Mouse (Mus musculus): ENCODE data around the gene Tnfrsf21. TPM values are rescaled to one million over a fixed set of nuclear protein-coding genes. Genes with fewer than 3 reads are reported as not detected.

The Tnfrsf21 gene
- polyA plus RNA-seq (2014; fragmentation: Nextera tagmentation; extraction: Ambion mirVana) = 45.3 and 58.8 TPM in 2 replicates

DNA sequence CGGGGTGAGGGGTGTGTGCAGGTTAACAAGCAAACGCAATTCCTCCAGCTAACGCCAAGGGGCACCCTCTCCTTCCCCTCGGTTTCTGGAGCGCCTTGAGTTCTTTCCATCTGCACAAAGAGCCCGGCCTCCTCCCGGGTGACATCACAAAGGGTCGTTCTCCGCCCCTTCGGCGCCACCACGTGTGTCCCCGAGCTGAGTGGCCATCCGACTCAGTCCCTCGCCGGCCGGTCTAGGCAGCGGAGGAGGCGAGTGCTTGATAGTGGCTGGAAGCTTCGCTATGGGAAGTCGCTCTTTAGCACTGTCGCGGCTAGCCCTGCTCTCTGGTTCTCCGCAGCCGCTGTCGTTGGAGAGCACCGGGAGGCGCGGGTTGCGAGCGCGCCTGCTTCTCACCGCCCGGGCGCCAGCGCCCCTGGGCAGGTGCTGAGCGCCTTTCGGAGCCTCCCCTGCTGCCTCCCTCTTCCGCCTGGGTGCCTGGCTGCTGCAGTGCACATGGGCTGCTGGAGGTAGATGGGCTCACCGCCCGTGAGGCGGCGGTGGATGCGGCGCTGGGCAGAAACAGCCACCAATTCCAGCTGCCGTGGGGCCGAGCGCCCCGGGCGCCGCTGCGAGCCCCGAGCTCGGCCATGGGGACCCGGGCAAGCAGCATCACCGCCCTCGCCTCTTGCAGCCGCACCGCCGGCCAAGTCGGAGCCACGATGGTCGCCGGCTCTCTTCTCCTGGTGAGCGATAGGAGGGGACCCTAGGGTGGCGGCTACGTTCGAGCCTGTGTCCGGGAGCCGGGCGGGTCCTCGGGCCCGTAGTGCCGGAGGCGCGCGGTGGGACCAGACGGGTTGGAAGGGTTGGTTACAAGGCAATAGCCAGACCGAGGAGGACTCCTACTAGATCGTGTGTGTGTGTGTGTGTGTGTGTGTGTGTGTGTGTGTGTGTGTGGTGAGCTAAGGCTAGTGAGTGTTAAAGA lies at the start of gene Tnfrsf21:
Gene Tnfrsf21, plus strand, starts transcription at position 185 of the 961 bp plus-strand sequence.
- Histone ChIP-seq H3K4me2 (ENCODE audit: low read length) (peak within 1 kb of the TSS; percentile 62), H3K27me3 (replicated peaks; ENCODE audit: control insufficient read depth, insufficient read depth, low read length) (no peaks in the 10 kb centered on the region), H3K36me3 (ENCODE audit: control insufficient read depth, insufficient read depth, low read length) (no peaks in the 10 kb centered on the region), H3K27ac (ENCODE audit: low read depth, low read length) (peak within 1 kb of the TSS; percentile 95), H3K4me1 (ENCODE audit: control insufficient read depth, insufficient read depth, low read length) (peaks cover 10% of the 10 kb centered on the region), H3K9ac (ENCODE audit: low read length) (peak within 1 kb of the TSS; percentile 97), H3K4me3 (ENCODE audit: low read depth, low read length) (peak within 1 kb of the TSS; percentile 78), H3K9me3 (replicated peaks; ENCODE audit: control insufficient read depth, low read length) (no peaks in the 10 kb centered on the region)
- ATAC-seq (peak; percentile 93), DNase-seq (ENCODE audit: low spot score) (peak; percentile 97)
- WGBS = under 1% methylated on average over 78 of the region's 80 CpGs

- DNase-seq (ENCODE audit: low spot score) = no peak
- no peaks in the 10 kb centered on the region for H3K36me3 ChIP-seq (ENCODE audit: control insufficient read depth, insufficient read depth, low read length)
These were observed 48.2 kb upstream of the Tnfrsf21 start for GRCm38 (mm10) chr17:42968174-42968573.

DNA sequence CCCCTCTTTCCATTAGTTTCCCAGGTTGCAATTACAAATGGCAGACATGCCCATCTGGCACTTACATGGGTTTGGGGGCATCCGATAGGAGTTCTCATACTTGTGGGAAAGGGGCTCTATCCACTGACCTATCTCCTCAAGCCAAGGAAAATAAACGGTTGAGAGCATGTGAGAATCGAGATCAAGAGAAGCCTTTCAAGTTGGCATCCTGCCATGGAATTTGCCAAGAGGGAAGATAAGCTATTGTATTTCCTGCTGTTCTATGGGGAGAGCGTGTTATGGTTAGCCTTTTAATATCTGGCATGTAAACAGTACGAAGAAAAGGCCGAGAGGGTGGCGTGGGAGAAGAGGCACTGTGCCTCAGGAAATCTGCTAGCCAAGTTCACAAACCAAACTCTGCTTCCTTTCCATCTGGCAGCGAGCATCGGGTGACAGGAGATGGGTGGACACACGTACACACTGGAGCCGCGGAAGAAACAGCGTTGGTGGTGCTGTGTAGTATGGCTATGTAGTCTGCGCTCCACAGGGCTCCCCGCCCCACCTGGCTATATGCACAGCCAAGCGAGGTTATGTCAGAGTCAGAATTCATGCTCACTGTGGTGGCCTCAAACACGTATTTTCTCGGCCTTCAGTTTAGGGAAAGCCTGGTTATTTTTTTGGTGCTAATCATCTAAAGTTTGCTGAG lies 40.9 kb upstream of the Tnfrsf21 start:
- Histone ChIP-seq H3K4me1 (ENCODE audit: control insufficient read depth, insufficient read depth, low read length) (no peaks in the 10 kb centered on the region), H3K4me3 (ENCODE audit: low read depth, low read length) (no peak overlapping the region), H3K27ac (ENCODE audit: low read depth, low read length) (no peak overlapping the region), H3K27me3 (replicated peaks; ENCODE audit: control insufficient read depth, insufficient read depth, low read length) (no peaks in the 10 kb centered on the region), H3K9me3 (replicated peaks; ENCODE audit: control insufficient read depth, low read length) (no peaks in the 10 kb centered on the region), H3K4me2 (ENCODE audit: low read length) (no peak overlapping the region), H3K36me3 (ENCODE audit: control insufficient read depth, insufficient read depth, low read length) (no peaks in the 10 kb centered on the region), H3K9ac (ENCODE audit: low read length) (no peak overlapping the region)
- ATAC-seq (no peak), DNase-seq (ENCODE audit: low spot score) (peak; percentile 29)
- WGBS = 86% methylated on average over 18 of the region's 18 CpGs

More at GRCm38 (mm10) chr17:42968174-42968573, 48.2 kb upstream of the Tnfrsf21 start:
- H3K9me3 ChIP-seq (replicated peaks; ENCODE audit: control insufficient read depth, low read length) = no peaks in the 10 kb centered on the region
- no peak overlapping the region for H3K9ac ChIP-seq (ENCODE audit: low read length)
- H3K4me2 ChIP-seq (ENCODE audit: low read length) = no peak overlapping the region
- no peak for ATAC-seq
- no peaks in the 10 kb centered on the region for H3K4me1 ChIP-seq (ENCODE audit: control insufficient read depth, insufficient read depth, low read length)
- H3K27ac ChIP-seq (ENCODE audit: low read depth, low read length) = no peak overlapping the region
- no peaks in the 10 kb centered on the region for H3K27me3 ChIP-seq (replicated peaks; ENCODE audit: control insufficient read depth, insufficient read depth, low read length)
- 88% methylated on average over 2 of the region's 2 CpGs for WGBS
- H3K4me3 ChIP-seq (ENCODE audit: low read depth, low read length) = no peak overlapping the region

GRCm38 (mm10) chr17:42977766-42978165 lies 38.6 kb upstream of the Tnfrsf21 start:
- DNase-seq (ENCODE audit: low spot score) (no peak), ATAC-seq (no peak)
- H3K4me3 ChIP-seq (ENCODE audit: low read depth, low read length) = no peak overlapping the region
- H3K36me3 ChIP-seq (ENCODE audit: control insufficient read depth, insufficient read depth, low read length) = no peaks in the 10 kb centered on the region
- no peaks in the 10 kb centered on the region for H3K27me3 ChIP-seq (replicated peaks; ENCODE audit: control insufficient read depth, insufficient read depth, low read length)
- H3K4me1 ChIP-seq (ENCODE audit: control insufficient read depth, insufficient read depth, low read length) = no peaks in the 10 kb centered on the region
- no peak overlapping the region for H3K4me2 ChIP-seq (ENCODE audit: low read length)
- H3K9ac ChIP-seq (ENCODE audit: low read length) = no peak overlapping the region
- no peaks in the 10 kb centered on the region for H3K9me3 ChIP-seq (replicated peaks; ENCODE audit: control insufficient read depth, low read length)
- no peak overlapping the region for H3K27ac ChIP-seq (ENCODE audit: low read depth, low read length)
- 82% methylated on average over 7 of the region's 7 CpGs for WGBS

DNA sequence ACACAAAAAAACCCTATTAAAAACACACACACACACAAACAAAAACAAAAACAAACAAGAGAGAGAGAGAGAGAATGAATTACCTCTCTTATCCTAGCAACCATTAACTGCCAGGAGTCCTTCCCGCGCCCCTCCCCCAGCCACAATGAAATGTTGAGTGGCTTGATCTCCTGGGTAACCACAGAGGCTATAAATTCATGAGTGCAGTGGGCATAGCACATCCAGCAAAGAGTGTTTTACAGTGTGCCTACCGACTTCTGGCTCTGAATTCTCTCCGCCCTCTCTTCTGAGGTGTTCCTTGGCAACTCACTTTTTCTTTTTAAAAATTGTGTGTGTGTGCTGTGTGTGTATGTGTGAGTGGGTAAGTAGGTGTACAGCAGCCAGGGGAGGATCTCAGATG lies 38.0 kb upstream of the Tnfrsf21 start:
- ATAC-seq = no peak
- Histone ChIP-seq H3K4me1 (ENCODE audit: control insufficient read depth, insufficient read depth, low read length) (no peaks in the 10 kb centered on the region), H3K9me3 (replicated peaks; ENCODE audit: control insufficient read depth, low read length) (no peaks in the 10 kb centered on the region), H3K27me3 (replicated peaks; ENCODE audit: control insufficient read depth, insufficient read depth, low read length) (no peaks in the 10 kb centered on the region), H3K27ac (ENCODE audit: low read depth, low read length) (no peak overlapping the region), H3K4me3 (ENCODE audit: low read depth, low read length) (no peak overlapping the region), H3K36me3 (ENCODE audit: control insufficient read depth, insufficient read depth, low read length) (no peaks in the 10 kb centered on the region), H3K9ac (ENCODE audit: low read length) (no peak overlapping the region), H3K4me2 (ENCODE audit: low read length) (no peak overlapping the region)
- 77% methylated on average over 4 of the region's 4 CpGs for WGBS
- DNase-seq (ENCODE audit: low spot score) = no peak

DNA sequence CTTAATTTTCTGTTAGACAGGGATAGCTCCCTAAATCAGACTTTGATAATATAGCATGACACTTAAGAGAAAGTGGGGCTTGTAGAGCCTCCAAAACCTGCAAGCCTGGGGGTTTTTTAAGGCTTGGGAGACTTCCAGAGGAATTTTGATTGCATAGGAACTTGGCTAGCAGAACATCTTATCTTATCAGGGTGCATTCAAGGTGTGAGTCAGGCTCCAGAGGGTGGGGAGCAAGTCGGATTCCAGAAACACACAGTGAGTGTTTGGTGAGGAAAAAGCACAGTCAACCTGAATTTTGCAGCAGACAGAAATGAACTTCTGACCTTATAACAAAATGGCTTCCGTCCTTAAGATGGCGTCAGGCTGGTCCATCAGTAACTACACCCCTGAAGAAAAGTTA lies 34.5 kb upstream of the Tnfrsf21 start:
- WGBS = 87% methylated on average over 3 of the region's 3 CpGs
- ATAC-seq (no peak), DNase-seq (ENCODE audit: low spot score) (no peak)
- Histone ChIP-seq H3K4me3 (ENCODE audit: low read depth, low read length) (no peak overlapping the region), H3K27me3 (replicated peaks; ENCODE audit: control insufficient read depth, insufficient read depth, low read length) (no peaks in the 10 kb centered on the region), H3K9ac (ENCODE audit: low read length) (no peak overlapping the region), H3K4me1 (ENCODE audit: control insufficient read depth, insufficient read depth, low read length) (no peaks in the 10 kb centered on the region), H3K27ac (ENCODE audit: low read depth, low read length) (no peak overlapping the region), H3K4me2 (ENCODE audit: low read length) (no peak overlapping the region), H3K9me3 (replicated peaks; ENCODE audit: control insufficient read depth, low read length) (no peaks in the 10 kb centered on the region), H3K36me3 (ENCODE audit: control insufficient read depth, insufficient read depth, low read length) (no peaks in the 10 kb centered on the region)

- H3K27me3 ChIP-seq (replicated peaks; ENCODE audit: control insufficient read depth, insufficient read depth, low read length) = no peaks in the 10 kb centered on the region
- no peaks in the 10 kb centered on the region for H3K4me1 ChIP-seq (ENCODE audit: control insufficient read depth, insufficient read depth, low read length)
- no peak overlapping the region for H3K4me2 ChIP-seq (ENCODE audit: low read length)
- no peak for ATAC-seq
- H3K27ac ChIP-seq (ENCODE audit: low read depth, low read length) = no peak overlapping the region
- WGBS = 61% methylated on average over 4 of the region's 4 CpGs
- no peak overlapping the region for H3K4me3 ChIP-seq (ENCODE audit: low read depth, low read length)
- no peak overlapping the region for H3K9ac ChIP-seq (ENCODE audit: low read length)
- no peaks in the 10 kb centered on the region for H3K36me3 ChIP-seq (ENCODE audit: control insufficient read depth, insufficient read depth, low read length)
- no peak for DNase-seq (ENCODE audit: low spot score)
- H3K9me3 ChIP-seq (replicated peaks; ENCODE audit: control insufficient read depth, low read length) = no peaks in the 10 kb centered on the region
These were observed 33.8 kb upstream of the Tnfrsf21 start for GRCm38 (mm10) chr17:42982568-42982967.

- DNase-seq (ENCODE audit: low spot score) = no peak
- H3K27me3 ChIP-seq (replicated peaks; ENCODE audit: control insufficient read depth, insufficient read depth, low read length) = no peaks in the 10 kb centered on the region
- H3K27ac ChIP-seq (ENCODE audit: low read depth, low read length) = no peak overlapping the region
- no peaks in the 10 kb centered on the region for H3K9me3 ChIP-seq (replicated peaks; ENCODE audit: control insufficient read depth, low read length)
- H3K36me3 ChIP-seq (ENCODE audit: control insufficient read depth, insufficient read depth, low read length) = no peaks in the 10 kb centered on the region
- H3K4me3 ChIP-seq (ENCODE audit: low read depth, low read length) = no peak overlapping the region
- 69% methylated on average over 9 of the region's 9 CpGs for WGBS
- ATAC-seq = no peak
- no peak overlapping the region for H3K4me2 ChIP-seq (ENCODE audit: low read length)
- H3K4me1 ChIP-seq (ENCODE audit: control insufficient read depth, insufficient read depth, low read length) = no peaks in the 10 kb centered on the region
- H3K9ac ChIP-seq (ENCODE audit: low read length) = no peak overlapping the region
These were observed 30.3 kb upstream of the Tnfrsf21 start for GRCm38 (mm10) chr17:42985837-42986589.
